Mouse (Mus musculus) CH12.LX (cell line): ENCODE measurements around the gene Myh9. TPM values are rescaled to one million over a fixed set of nuclear protein-coding genes. Genes with fewer than 3 reads are reported as not detected.
"Not testable (repeated sequence)": the region's sequence is repeated elsewhere in the genome, so short reads cannot be mapped to it uniquely, and the experiment has no call there.

Source experiments
- DNase-seq: peaks from one replicate; pipeline ENCODE4 v3.0.0-alpha.2; 2013; ENCODE audit errors: extremely low read depth
- H3K27ac ChIP-seq: 2 replicates; pipeline ENCODE4 v1.5.1; 2012; ENCODE audit warnings: low read depth, mild to moderate bottlenecking, control low read depth, moderate library complexity; ENCODE audit not compliant: insufficient read depth
- H3K27me3 ChIP-seq: replicated peaks from 2 replicates; pipeline ENCODE3; 2012; ENCODE audit warnings: inconsistent platforms
- H3K36me3 ChIP-seq, 2 experiments: replicated peaks in 1 of 2; 2 replicates each; pipeline versions ENCODE3 to v1.6.1; 2012; ENCODE audit warnings: inconsistent platforms in 1 of 2, low read length in 1 of 2, mild to moderate bottlenecking in 1 of 2, mixed read lengths in 1 of 2, moderate library complexity in 1 of 2; ENCODE audit not compliant: control insufficient read depth in 1 of 2, insufficient read depth in 1 of 2
- H3K4me1 ChIP-seq, 2 experiments: 2 replicates each; pipeline ENCODE4 v1.6.1; 2012; ENCODE audit warnings: inconsistent platforms in 1 of 2, moderate library complexity in 1 of 2; ENCODE audit not compliant: insufficient read depth in 2 of 2, control insufficient read depth in 1 of 2
- H3K4me2 ChIP-seq: 2 replicates; pipeline ENCODE4 v1.6.1; 2012; ENCODE audit warnings: low read depth, mild to moderate bottlenecking, control low read depth; ENCODE audit not compliant: poor library complexity, insufficient read depth, severe bottlenecking
- H3K4me3 ChIP-seq, 3 experiments: fragments of 150-350 bp in 1 of 3; sonication (generic) in 1 of 3; replicated peaks in 1 of 3; 2 replicates each; pipeline versions ENCODE3 to v1.5.1; 2011 to 2012; ENCODE audit warnings: low read depth in 2 of 3, low read length in 2 of 3, mild to moderate bottlenecking in 2 of 3, moderate library complexity in 2 of 3, control low read depth in 1 of 3, improper control_type of control experiment in 1 of 3, inconsistent platforms in 1 of 3, mixed read lengths in 1 of 3; ENCODE audit not compliant: poor library complexity in 1 of 3
- H3K79me2 ChIP-seq: replicated peaks from 2 replicates; pipeline ENCODE4 v1.6.1; 2012; ENCODE audit warnings: mild to moderate bottlenecking, moderate library complexity; ENCODE audit not compliant: control insufficient read depth, poor library complexity, insufficient read depth, severe bottlenecking; ENCODE audit errors: extremely low read depth
- H3K9ac ChIP-seq: 2 replicates; pipeline ENCODE4 v1.6.1; 2012; ENCODE audit warnings: low read depth, mild to moderate bottlenecking, control low read depth, moderate library complexity; ENCODE audit not compliant: insufficient read depth
- H3K9me3 ChIP-seq: replicated peaks from 2 replicates; pipeline ENCODE3; 2012; ENCODE audit warnings: low read length, inconsistent platforms, mixed read lengths
- ETS1 ChIP-seq: conservative IDR thresholded peaks from 2 replicates; pipeline ENCODE4 v1.6.1; 2012; ENCODE audit warnings: low read depth, mild to moderate bottlenecking, inconsistent platforms, low read length, improper control_type of control experiment, moderate library complexity
- MXI1 ChIP-seq: IDR thresholded peaks from 2 replicates; pipeline ENCODE4 v1.6.1; 2011; ENCODE audit warnings: mild to moderate bottlenecking, low read depth, low read length, improper control_type of control experiment
- MYC ChIP-seq: IDR thresholded peaks from 2 replicates; pipeline ENCODE4 v1.6.1; 2011; ENCODE audit warnings: low read depth, mild to moderate bottlenecking, improper control_type of control experiment, low read length
- NRF1 ChIP-seq: IDR thresholded peaks from 2 replicates; pipeline ENCODE4 v1.6.1; 2014; ENCODE audit warnings: low read depth, mild to moderate bottlenecking, inconsistent platforms, low read length, improper control_type of control experiment, moderate library complexity
- POLR2AphosphoS2 ChIP-seq: IDR thresholded peaks from 2 replicates; pipeline ENCODE4 v1.6.1; 2011; ENCODE audit warnings: low read depth, low read length, improper control_type of control experiment
- SMC3 ChIP-seq: IDR thresholded peaks from 2 replicates; pipeline ENCODE4 v1.6.1; 2011; ENCODE audit warnings: low read depth, low read length, improper control_type of control experiment
- TBP ChIP-seq: conservative IDR thresholded peaks from 2 replicates; pipeline ENCODE4 v1.6.1; 2011; ENCODE audit warnings: low read depth, low read length, improper control_type of control experiment
- TCF12 ChIP-seq: IDR thresholded peaks from 2 replicates; pipeline ENCODE4 v1.6.1; 2014; ENCODE audit warnings: low read depth, mild to moderate bottlenecking, inconsistent platforms, low read length, improper control_type of control experiment
- UBTF ChIP-seq: IDR thresholded peaks from 2 replicates; pipeline ENCODE4 v1.6.1; 2012; ENCODE audit warnings: low read depth, mild to moderate bottlenecking, inconsistent platforms, low read length, improper control_type of control experiment, moderate library complexity
- ZC3H11A ChIP-seq: IDR thresholded peaks from 2 replicates; pipeline ENCODE4 v1.6.1; 2012; ENCODE audit warnings: low read depth, mild to moderate bottlenecking, inconsistent platforms, low read length, improper control_type of control experiment
- ZNF384 ChIP-seq: IDR thresholded peaks from 2 replicates; pipeline ENCODE4 v1.6.1; 2012; ENCODE audit warnings: low read depth, low read length, improper control_type of control experiment, inconsistent platforms
- dilution Hi-C: fragments of 300-500 bp; cut with MboI; formaldehyde crosslinking; loops from 2 replicates; pipeline ENCODE4 v1.14.3; 2020; ENCODE audit warnings: low sequenced_read_pairs; ENCODE audit not compliant: extremely low pct_unique_long_range_greater_than_20kb, extremely low pct_ligation_motif_present
- in situ Hi-C: fragments of 300-500 bp; cut with MboI; formaldehyde crosslinking; loops from 3 replicates; pipeline ENCODE4 v1.14.3; 2019; ENCODE audit warnings: low sequenced_read_pairs, low pct_ligation_motif_present, low pct_unique_long_range_greater_than_20kb, mixed read lengths
- polyA plus RNA-seq: library from polyadenylated mRNA; unstranded; fragments of >175 nt; gene quantifications from 2 replicates; pipeline ENCODE4 v1.2.1, GENCODE M21; 2012; ENCODE audit warnings: low read depth; ENCODE audit not compliant: insufficient read length
- total RNA-seq, 2 experiments: library from RNA; depleted of rRNA; stranded (reverse); fragments of 300-350 nt in 1 of 2; fragments of >200 nt in 1 of 2; gene quantifications; 2 replicates each; pipeline ENCODE4 v1.2.3; 2012 to 2014

Gene Myh9
- total and polyA plus RNA-seq, 3 experiments = 43.8 to 165 (median 146) TPM

DNA sequence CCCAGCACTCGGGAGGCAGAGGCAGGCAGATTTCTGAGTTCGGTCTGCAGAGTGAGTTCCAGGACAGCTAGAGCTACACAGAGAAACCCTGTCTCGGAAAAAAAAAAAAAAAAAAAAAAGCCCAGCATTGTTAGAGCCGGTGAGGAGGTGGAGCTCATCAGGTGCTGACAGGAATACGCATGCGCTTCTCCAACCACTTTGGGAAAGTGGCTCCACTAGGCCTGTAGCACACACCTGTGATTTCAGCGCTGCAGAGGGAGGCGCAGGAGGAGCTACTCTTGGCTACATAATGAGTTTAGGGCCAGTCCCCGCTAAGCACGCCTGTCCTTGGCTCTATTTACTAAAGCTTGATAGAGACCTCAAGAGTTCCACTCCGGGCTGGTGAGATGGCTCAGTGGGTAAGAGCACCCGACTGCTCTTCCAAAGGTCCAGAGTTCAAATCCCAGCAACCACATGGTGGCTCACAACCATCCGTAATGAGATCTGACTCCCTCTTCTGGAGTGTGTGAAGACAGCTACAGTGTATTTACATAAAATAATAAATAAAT is 1.6 kb upstream of the Myh9 start:
- in situ Hi-C loops = loop anchor here (5.0 kb wide), 1 partner anchor 56 kb away; no protein-coding TSS in a partner anchor
- peak; percentile 88 for DNase-seq
- TF ChIP-seq NRF1 = peak; percentile 83
- TF ChIP-seq ETS1 = 0 out of 2 replicates have a peak, but pooled peaks have one; percentile 16
- TF ChIP-seq MXI1 = peak; percentile 44; the same call in 1 of the 2 replicates
- TF ChIP-seq TCF12 = peak; percentile 38; the same call in 1 of the 2 replicates
- peak; percentile 46; the same call in 1 of the 2 replicates for TF ChIP-seq MYC
- TF ChIP-seq UBTF = 0 out of 2 replicates have a peak, but pooled peaks have one; percentile 26
- TF ChIP-seq ZNF384 = peak; percentile 96
- TF ChIP-seq TBP = peak; percentile 96

GRCm38 (mm10) chr15:77843046-77843445 is 1.1 kb upstream of the Myh9 start:
- H3K36me3 ChIP-seq = no peaks in the 10 kb centered on the region
- H3K27ac ChIP-seq = no peak overlapping the region
- H3K79me2 ChIP-seq = peaks cover 37% of the 10 kb centered on the region
- in situ Hi-C loops (loop anchor here (5.0 kb wide), 1 partner anchor 56 kb away; no protein-coding TSS in a partner anchor), dilution Hi-C loops (no loop called here)
- H3K4me2 ChIP-seq = peak overlapping the region; percentile 63
- H3K27me3 ChIP-seq = no peaks in the 10 kb centered on the region
- H3K9ac ChIP-seq = peak overlapping the region; percentile 52
- TF ChIP-seq ZC3H11A (no peak), POLR2AphosphoS2 (no peak), SMC3 (no peak), ETS1 (no peak), MXI1 (0 out of 2 replicates have a peak, but pooled peaks have one; percentile 6)
- H3K9me3 ChIP-seq = no peaks in the 10 kb centered on the region
- H3K4me1 ChIP-seq = peaks cover 14 to 53% of the 10 kb centered on the region in 2 experiments
- no peak for DNase-seq
- peak overlapping the region in 1 of 3 experiments; percentile 98 for H3K4me3 ChIP-seq

More for the DNA sequence above, 1.6 kb upstream of the Myh9 start:
- H3K27ac ChIP-seq, H3K9ac ChIP-seq, dilution Hi-C loops, H3K36me3 ChIP-seq, H3K27me3 ChIP-seq, H3K4me3 ChIP-seq, H3K9me3 ChIP-seq: not testable (repeated sequence)
- Histone ChIP-seq H3K4me2 (peak overlapping the region; percentile 63; the same call in 1 of the 2 replicates), H3K79me2 (peaks cover 32% of the 10 kb centered on the region), H3K4me1 (peaks cover 14 to 49% of the 10 kb centered on the region in 2 experiments)
